Mouse (Mus musculus): ENCODE measurements around the gene Zfp398. TPM values are rescaled to one million over a fixed set of nuclear protein-coding genes. Genes with fewer than 3 reads are reported as not detected.

The Zfp398 gene
- polyA plus RNA-seq (2012; rRNA removed): 5.8 and 6.4 TPM in 2 replicates

DNA sequence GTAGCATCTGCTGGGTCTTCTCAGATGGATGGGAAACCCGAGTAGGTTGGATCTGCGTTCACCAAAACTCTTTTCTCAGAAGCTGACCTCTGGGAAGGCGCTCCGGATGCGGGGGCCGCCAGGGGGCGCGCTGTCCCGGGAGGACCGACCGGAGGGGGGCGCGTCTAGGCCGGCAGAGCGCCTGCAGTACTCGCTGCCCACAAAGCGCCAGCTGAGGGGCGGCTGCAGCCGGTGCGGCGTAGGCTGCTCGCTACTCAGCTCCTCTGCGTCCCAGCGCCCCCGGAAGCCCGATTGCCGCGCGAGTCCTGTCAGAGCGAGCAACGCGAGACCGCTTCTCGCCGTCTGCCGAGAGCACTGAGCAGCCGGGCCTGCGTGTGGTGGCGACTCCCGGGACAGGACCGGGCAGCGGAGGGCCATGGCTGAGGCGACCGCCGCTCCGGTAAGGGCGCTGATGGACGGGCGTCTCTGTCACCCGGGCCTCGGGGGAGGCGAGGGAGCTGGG is at the start of gene Zfp398:
TSS of gene Zfp398 (plus strand) at position 180 of the 502 bp plus-strand sequence.
- no peaks in the 10 kb centered on the region for H3K27me3 ChIP-seq (ENCODE audit: control insufficient read depth, insufficient read depth, low read length)
- peak; percentile 68 for TF ChIP-seq POLR2A (IDR thresholded peaks at IDR 0.05; ENCODE audit: control insufficient read depth, low read depth, low read length)
- peak; percentile 81 for TF ChIP-seq CTCF (IDR thresholded peaks at IDR 0.05; ENCODE audit: control insufficient read depth, insufficient read depth, insufficient replicate concordance, low read depth, low read length)
- peak within 1 kb of the TSS; percentile 84 for H3K27ac ChIP-seq (ENCODE audit: control insufficient read depth, insufficient read depth, low read depth, low read length)

GRCm38 (mm10) chr6:47787941-47788736 is 47.3 kb upstream of the Zfp398 start:
- TF ChIP-seq CTCF (IDR thresholded peaks at IDR 0.05; ENCODE audit: control insufficient read depth, insufficient read depth, insufficient replicate concordance, low read depth, low read length) (no peak), POLR2A (IDR thresholded peaks at IDR 0.05; ENCODE audit: control insufficient read depth, low read depth, low read length) (peak; percentile 87)
- Histone ChIP-seq H3K4me3 (ENCODE audit: control insufficient read depth, low read depth, low read length) (peak overlapping the region; percentile 93), H3K27ac (ENCODE audit: control insufficient read depth, insufficient read depth, low read depth, low read length) (peak overlapping the region; percentile 93), H3K36me3 (ENCODE audit: control insufficient read depth, insufficient read depth, low read length) (no peaks in the 10 kb centered on the region), H3K27me3 (ENCODE audit: control insufficient read depth, insufficient read depth, low read length) (no peaks in the 10 kb centered on the region), H3K4me1 (ENCODE audit: control insufficient read depth, insufficient read depth, low read length) (peaks cover 3% of the 10 kb centered on the region)

More for the DNA sequence above, at the start of gene Zfp398:
- H3K36me3 ChIP-seq (ENCODE audit: control insufficient read depth, insufficient read depth, low read length): no peaks in the 10 kb centered on the region
- peaks cover 4% of the 10 kb centered on the region; the same call in 1 of the 2 replicates for H3K4me1 ChIP-seq (ENCODE audit: control insufficient read depth, insufficient read depth, low read length)
- peak within 1 kb of the TSS; percentile 90 for H3K4me3 ChIP-seq (ENCODE audit: control insufficient read depth, low read depth, low read length)

DNA sequence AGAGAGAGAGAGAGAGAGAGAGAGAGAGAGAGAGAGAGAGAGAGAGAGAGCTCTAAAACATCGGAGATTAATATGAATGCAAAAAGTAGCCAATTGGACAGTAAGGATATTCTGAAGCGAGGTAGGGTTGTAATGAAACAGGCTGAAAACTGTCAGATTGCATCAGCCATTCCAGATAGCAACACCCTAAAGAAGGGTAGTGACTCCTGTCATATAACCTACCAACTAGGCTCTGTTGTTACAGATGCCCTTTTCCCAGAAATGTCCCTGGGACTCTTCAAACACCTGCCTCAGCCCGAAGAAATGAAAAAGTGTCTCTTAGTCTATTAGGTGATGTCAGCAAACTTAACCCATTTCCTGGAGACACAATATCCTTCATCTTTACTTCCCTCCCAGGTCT is 46.6 kb upstream of the Zfp398 start:
- H3K4me3 ChIP-seq (ENCODE audit: control insufficient read depth, low read depth, low read length): peak overlapping the region; percentile 93
- TF ChIP-seq POLR2A (IDR thresholded peaks at IDR 0.05; ENCODE audit: control insufficient read depth, low read depth, low read length) (no peak), CTCF (IDR thresholded peaks at IDR 0.05; ENCODE audit: control insufficient read depth, insufficient read depth, insufficient replicate concordance, low read depth, low read length) (no peak)
- H3K4me1 ChIP-seq (ENCODE audit: control insufficient read depth, insufficient read depth, low read length): peaks cover 3% of the 10 kb centered on the region
- no peaks in the 10 kb centered on the region for H3K36me3 ChIP-seq (ENCODE audit: control insufficient read depth, insufficient read depth, low read length)
- no peaks in the 10 kb centered on the region for H3K27me3 ChIP-seq (ENCODE audit: control insufficient read depth, insufficient read depth, low read length)
- peak overlapping the region; percentile 93 for H3K27ac ChIP-seq (ENCODE audit: control insufficient read depth, insufficient read depth, low read depth, low read length)

- Histone ChIP-seq H3K27me3 (ENCODE audit: control insufficient read depth, insufficient read depth, low read length) (no peaks in the 10 kb centered on the region), H3K4me1 (ENCODE audit: control insufficient read depth, insufficient read depth, low read length) (peaks cover 3% of the 10 kb centered on the region), H3K27ac (ENCODE audit: control insufficient read depth, insufficient read depth, low read depth, low read length) (no peak overlapping the region), H3K36me3 (ENCODE audit: control insufficient read depth, insufficient read depth, low read length) (no peaks in the 10 kb centered on the region), H3K4me3 (ENCODE audit: control insufficient read depth, low read depth, low read length) (no peak overlapping the region)
- TF ChIP-seq CTCF (IDR thresholded peaks at IDR 0.05; ENCODE audit: control insufficient read depth, insufficient read depth, insufficient replicate concordance, low read depth, low read length) (no peak), POLR2A (IDR thresholded peaks at IDR 0.05; ENCODE audit: control insufficient read depth, low read depth, low read length) (no peak)
Measured at GRCm38 (mm10) chr6:47790745-47791144, 44.7 kb upstream of the Zfp398 start.

DNA sequence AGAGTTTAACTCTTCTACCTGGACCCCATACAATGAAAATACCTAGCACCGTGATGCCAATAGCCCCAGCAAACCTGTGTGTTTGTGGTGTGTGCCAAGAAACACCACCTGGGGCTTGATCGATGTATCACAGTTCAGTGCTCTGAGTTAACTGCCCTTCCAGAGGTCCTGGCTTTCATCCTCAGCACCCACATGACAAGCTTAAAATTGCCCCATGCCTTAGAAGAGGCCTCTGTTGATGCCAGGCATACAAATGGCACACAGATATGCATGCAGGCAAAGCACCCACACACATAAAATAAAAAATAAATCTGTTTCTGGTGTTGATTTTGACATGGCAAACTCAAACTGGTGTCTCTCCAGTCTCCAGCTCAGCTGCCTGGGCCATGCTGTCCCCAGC is 42.9 kb upstream of the Zfp398 start:
- H3K27ac ChIP-seq (ENCODE audit: control insufficient read depth, insufficient read depth, low read depth, low read length): no peak overlapping the region
- peaks cover 3% of the 10 kb centered on the region for H3K4me1 ChIP-seq (ENCODE audit: control insufficient read depth, insufficient read depth, low read length)
- TF ChIP-seq POLR2A (IDR thresholded peaks at IDR 0.05; ENCODE audit: control insufficient read depth, low read depth, low read length): no peak
- TF ChIP-seq CTCF (IDR thresholded peaks at IDR 0.05; ENCODE audit: control insufficient read depth, insufficient read depth, insufficient replicate concordance, low read depth, low read length): no peak
- H3K4me3 ChIP-seq (ENCODE audit: control insufficient read depth, low read depth, low read length): no peak overlapping the region
- H3K27me3 ChIP-seq (ENCODE audit: control insufficient read depth, insufficient read depth, low read length): no peaks in the 10 kb centered on the region
- H3K36me3 ChIP-seq (ENCODE audit: control insufficient read depth, insufficient read depth, low read length): no peaks in the 10 kb centered on the region; the same call in 1 of the 2 replicates

DNA sequence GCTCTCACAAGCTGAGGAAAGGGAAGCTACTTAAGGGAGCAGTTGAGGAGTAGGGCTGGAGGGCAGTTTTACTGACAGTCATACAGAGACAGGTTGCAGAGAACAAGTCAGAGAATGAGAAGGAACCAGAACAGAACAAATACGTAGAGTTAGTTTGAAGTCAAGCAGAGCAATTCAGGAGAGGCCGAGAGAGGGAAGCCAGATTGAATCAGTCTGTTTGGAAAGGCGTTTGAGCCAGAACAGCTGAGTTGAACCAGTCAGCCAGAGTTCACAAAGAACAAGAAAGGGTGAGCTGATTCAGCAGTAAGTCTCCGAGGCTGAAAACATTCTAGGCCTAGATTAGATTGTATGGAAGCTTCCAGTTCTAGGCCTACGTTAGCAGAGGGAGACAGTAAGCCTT is 42.2 kb upstream of the Zfp398 start:
- H3K36me3 ChIP-seq (ENCODE audit: control insufficient read depth, insufficient read depth, low read length): no peaks in the 10 kb centered on the region; the same call in 1 of the 2 replicates
- H3K4me1 ChIP-seq (ENCODE audit: control insufficient read depth, insufficient read depth, low read length): peaks cover 3% of the 10 kb centered on the region
- H3K27ac ChIP-seq (ENCODE audit: control insufficient read depth, insufficient read depth, low read depth, low read length): no peak overlapping the region
- H3K4me3 ChIP-seq (ENCODE audit: control insufficient read depth, low read depth, low read length): no peak overlapping the region
- no peaks in the 10 kb centered on the region for H3K27me3 ChIP-seq (ENCODE audit: control insufficient read depth, insufficient read depth, low read length)
- TF ChIP-seq CTCF (IDR thresholded peaks at IDR 0.05; ENCODE audit: control insufficient read depth, insufficient read depth, insufficient replicate concordance, low read depth, low read length) (no peak), POLR2A (IDR thresholded peaks at IDR 0.05; ENCODE audit: control insufficient read depth, low read depth, low read length) (no peak)

- no peaks in the 10 kb centered on the region for H3K4me1 ChIP-seq (ENCODE audit: control insufficient read depth, insufficient read depth, low read length)
- no peak overlapping the region for H3K4me3 ChIP-seq (ENCODE audit: control insufficient read depth, low read depth, low read length)
- no peak overlapping the region for H3K27ac ChIP-seq (ENCODE audit: control insufficient read depth, insufficient read depth, low read depth, low read length)
- TF ChIP-seq POLR2A (IDR thresholded peaks at IDR 0.05; ENCODE audit: control insufficient read depth, low read depth, low read length) (no peak), CTCF (IDR thresholded peaks at IDR 0.05; ENCODE audit: control insufficient read depth, insufficient read depth, insufficient replicate concordance, low read depth, low read length) (no peak)
- H3K27me3 ChIP-seq (ENCODE audit: control insufficient read depth, insufficient read depth, low read length): no peaks in the 10 kb centered on the region
- H3K36me3 ChIP-seq (ENCODE audit: control insufficient read depth, insufficient read depth, low read length): no peaks in the 10 kb centered on the region; the same call in 1 of the 2 replicates
Measured at GRCm38 (mm10) chr6:47794106-47794830, 41.2 kb upstream of the Zfp398 start.
